Mouse (Mus musculus): ENCODE results near the gene Gm37240. TPM values are rescaled to one million over a fixed set of nuclear protein-coding genes. Genes with fewer than 3 reads are reported as not detected.

The Gm37240 gene
- total RNA-seq, 1 experiment from 2014 or later: not detected

DNA sequence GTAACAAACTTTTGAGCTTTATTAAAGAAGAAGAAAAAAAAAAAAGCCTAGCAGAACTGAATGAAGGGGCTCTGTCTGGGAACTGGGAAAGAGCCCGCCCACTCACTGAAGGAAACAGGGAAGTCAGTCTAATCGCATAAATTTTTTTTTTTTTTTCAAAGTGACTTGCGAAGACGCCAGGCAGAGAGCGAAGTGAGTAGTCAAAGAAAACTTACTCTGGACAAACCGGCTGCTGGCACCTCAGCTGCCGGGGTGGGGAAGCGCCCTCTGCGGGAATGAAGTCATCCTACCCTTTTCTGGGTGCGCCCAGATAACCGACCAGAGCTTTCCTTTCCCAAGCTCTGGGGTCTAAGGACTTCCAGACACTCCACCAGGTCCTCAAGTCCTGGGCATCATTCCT lies 1406.2 kb downstream of the Gm37240 start:
- ATAC-seq (replicated peaks; ENCODE audit: insufficient number of reproducible peaks, low FRiP score, low TSS enrichment, poor library complexity, severe bottlenecking): no peak

DNA sequence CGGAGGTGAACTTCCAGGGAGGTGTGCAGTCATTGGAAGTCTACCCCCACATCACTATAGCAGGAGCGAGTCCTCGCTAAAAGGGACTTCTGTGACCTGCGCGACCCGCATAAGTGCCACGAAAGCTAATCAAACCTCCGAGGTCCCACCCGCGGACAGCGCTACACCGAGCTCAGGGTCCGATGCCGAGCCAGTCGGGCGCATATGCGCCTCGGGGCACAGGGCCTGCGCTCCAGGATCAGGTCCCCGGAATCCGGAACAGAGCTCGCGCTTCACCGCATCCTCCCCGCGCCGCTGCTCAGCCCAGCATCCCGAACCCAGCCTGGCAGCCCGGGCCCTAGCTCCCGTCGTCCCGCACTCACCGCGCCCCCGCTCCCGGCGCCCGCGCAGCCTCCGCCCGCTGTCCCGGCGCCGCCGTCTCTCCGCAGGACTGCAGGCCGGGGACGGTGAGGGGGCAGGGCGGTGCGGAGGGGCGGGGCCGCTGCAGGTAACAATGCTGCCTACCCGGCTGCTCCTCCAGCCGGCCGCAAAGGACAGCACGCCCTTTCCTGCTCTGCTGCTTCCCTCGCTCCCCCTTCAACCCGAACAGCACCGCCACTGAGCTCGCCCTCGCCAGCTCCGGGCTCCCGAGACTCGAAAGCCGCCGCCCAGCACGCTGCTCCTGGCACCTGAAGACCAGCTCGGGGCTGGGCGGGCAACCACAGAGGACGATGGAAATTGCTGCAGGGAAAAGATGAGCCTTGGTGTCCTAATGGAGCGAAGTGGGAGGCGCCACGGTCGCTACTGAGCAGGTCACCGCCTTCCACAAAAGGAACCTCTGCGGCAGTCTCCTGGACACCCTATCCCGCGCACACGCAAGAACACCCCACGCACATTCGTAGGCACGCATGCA lies 1407.1 kb downstream of the Gm37240 start, which contains the start of gene Fhdc1:
Gene Fhdc1 (minus strand): TSS at position 424 of the 892 bp plus-strand sequence.
- peak; percentile 27; the same call in 1 of the 2 replicates for ATAC-seq (replicated peaks; ENCODE audit: insufficient number of reproducible peaks, low FRiP score, low TSS enrichment, poor library complexity, severe bottlenecking)

- no peak for ATAC-seq (replicated peaks; ENCODE audit: insufficient number of reproducible peaks, low FRiP score, low TSS enrichment, poor library complexity, severe bottlenecking)
Observed at GRCm38 (mm10) chr3:84479293-84480005, 1407.9 kb downstream of the Gm37240 start.

GRCm38 (mm10) chr3:84478896-84479292 lies 1408.4 kb downstream of the Gm37240 start:
- no peak for ATAC-seq (replicated peaks; ENCODE audit: insufficient number of reproducible peaks, low FRiP score, low TSS enrichment, poor library complexity, severe bottlenecking)

GRCm38 (mm10) chr3:84478195-84478594 lies 1409.1 kb downstream of the Gm37240 start:
- no peak for ATAC-seq (replicated peaks; ENCODE audit: insufficient number of reproducible peaks, low FRiP score, low TSS enrichment, poor library complexity, severe bottlenecking)

- ATAC-seq (replicated peaks; ENCODE audit: insufficient number of reproducible peaks, low FRiP score, low TSS enrichment, poor library complexity, severe bottlenecking): no peak
Observed at GRCm38 (mm10) chr3:84477498-84477897, 1409.8 kb downstream of the Gm37240 start.

DNA sequence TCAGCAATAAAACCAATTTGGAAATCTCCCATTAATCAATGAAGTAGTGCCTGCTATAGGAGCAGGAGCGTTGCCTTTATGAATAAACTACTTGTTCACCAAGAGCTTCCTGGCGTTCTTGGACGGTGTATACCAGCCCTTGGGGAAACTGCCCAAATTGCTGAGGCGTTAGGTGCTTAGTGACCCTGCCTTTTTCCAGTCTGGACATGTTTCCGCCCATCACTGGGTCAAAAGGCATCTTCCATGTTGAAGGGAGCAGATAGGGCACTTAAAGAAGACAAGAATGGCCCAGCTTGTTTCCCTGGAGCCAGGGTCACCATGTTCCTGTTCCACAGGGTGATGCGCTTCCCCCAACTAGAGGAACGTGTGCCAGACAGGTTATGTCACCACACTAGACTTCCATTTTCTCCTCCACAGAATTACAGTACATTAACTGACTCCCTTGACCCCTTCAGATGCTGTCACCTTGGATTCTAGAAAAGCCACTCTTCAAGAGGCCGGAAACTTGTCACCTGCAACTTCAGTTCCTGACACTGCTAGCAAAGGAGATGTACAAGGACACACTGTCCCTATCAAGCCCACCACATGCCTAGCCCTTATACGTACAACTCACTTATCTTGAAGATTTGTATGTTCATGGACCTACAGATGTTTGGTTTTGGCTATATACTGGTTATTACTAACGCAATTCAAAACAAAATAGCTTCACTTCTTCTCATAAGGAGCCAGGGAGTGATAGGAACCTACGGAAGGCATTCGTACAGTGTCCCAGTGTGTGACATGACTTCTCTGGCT lies 1412.1 kb downstream of the Gm37240 start:
- ATAC-seq (replicated peaks; ENCODE audit: insufficient number of reproducible peaks, low FRiP score, low TSS enrichment, poor library complexity, severe bottlenecking): no peak

- ATAC-seq (replicated peaks; ENCODE audit: insufficient number of reproducible peaks, low FRiP score, low TSS enrichment, poor library complexity, severe bottlenecking): no peak
Observed at GRCm38 (mm10) chr3:84474398-84474797, 1412.9 kb downstream of the Gm37240 start.

DNA sequence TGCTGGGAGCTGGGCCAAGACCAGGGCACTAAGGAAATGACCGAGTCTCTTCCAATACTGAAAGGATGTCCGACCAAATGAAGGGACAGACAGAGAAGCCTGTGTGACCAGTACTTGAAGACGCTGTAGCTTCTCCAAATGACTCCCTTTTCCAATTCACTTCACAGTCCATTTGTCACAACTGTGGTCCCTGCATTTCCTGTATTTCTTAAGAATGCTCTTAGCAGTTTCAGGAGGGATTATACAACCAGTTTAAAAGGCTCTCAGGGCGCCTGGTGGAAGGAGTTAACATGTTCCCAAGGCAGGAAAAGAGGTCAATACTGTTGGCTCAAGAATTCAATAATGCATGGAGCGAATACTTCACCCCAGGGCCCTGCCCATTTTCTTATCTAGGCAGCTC lies 1414.4 kb downstream of the Gm37240 start:
- ATAC-seq (replicated peaks; ENCODE audit: insufficient number of reproducible peaks, low FRiP score, low TSS enrichment, poor library complexity, severe bottlenecking): no peak

- no peak for ATAC-seq (replicated peaks; ENCODE audit: insufficient number of reproducible peaks, low FRiP score, low TSS enrichment, poor library complexity, severe bottlenecking)
Observed at GRCm38 (mm10) chr3:84472527-84472926, 1414.8 kb downstream of the Gm37240 start.

- no peak for ATAC-seq (replicated peaks; ENCODE audit: insufficient number of reproducible peaks, low FRiP score, low TSS enrichment, poor library complexity, severe bottlenecking)
Observed at GRCm38 (mm10) chr3:84471146-84471545, 1416.2 kb downstream of the Gm37240 start.

GRCm38 (mm10) chr3:84468111-84468453 lies 1419.2 kb downstream of the Gm37240 start:
- no peak for ATAC-seq (replicated peaks; ENCODE audit: insufficient number of reproducible peaks, low FRiP score, low TSS enrichment, poor library complexity, severe bottlenecking)

- no peak for ATAC-seq (replicated peaks; ENCODE audit: insufficient number of reproducible peaks, low FRiP score, low TSS enrichment, poor library complexity, severe bottlenecking)
Observed at GRCm38 (mm10) chr3:84467419-84468110, 1419.8 kb downstream of the Gm37240 start.

DNA sequence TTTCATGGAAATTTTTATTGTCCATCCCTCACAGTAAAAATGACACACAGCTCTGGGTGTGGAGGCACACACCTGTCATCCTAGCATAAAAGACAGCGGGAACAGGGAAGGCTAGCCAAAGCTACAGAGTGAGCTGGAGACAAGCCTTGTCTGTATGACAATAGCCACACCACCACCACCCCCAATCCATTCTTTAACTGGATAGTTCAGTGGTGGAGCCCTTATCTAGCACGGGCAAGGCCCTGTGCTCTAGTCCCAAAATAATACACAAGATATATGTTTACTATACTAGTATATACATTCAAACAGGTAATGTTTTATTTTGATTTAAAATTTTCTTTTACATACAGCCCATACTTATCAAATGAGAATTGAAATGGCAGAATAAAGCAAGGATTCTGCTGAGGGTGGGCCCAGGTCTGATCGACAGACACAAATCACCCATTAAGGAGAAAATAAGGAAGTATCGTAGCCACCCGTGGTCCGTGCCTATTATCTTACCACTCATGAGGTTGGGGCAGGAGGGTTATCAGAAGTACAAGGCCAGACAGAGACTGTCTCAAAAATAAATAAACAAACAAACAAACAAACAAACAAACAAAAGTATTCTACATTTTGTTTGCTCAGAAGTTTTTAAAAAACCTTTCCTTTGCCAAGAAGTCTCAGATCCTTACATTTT lies 1421.4 kb downstream of the Gm37240 start:
- no peak for ATAC-seq (replicated peaks; ENCODE audit: insufficient number of reproducible peaks, low FRiP score, low TSS enrichment, poor library complexity, severe bottlenecking)

DNA sequence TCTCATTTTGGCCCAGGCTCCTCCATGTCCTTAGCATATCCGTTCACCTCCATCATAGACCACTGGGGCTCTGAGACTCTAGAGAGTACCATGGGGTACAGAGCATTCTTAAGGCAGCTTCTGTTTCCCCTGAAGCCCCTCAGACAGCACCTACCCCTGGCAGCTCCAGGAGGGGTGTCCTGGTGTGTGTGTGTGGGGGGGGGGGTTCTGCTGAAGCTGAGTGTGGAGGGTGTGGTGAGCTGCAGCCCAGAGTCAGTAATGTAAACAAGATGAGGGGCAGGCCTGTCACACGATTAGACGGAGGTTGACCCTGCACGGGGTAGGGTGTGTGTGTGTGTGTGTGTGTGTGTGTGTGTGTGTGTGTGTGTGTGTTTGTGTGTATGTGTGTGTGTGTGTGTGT lies 1425.6 kb downstream of the Gm37240 start:
- no peak for ATAC-seq (replicated peaks; ENCODE audit: insufficient number of reproducible peaks, low FRiP score, low TSS enrichment, poor library complexity, severe bottlenecking)

GRCm38 (mm10) chr3:84460952-84461351 lies 1426.4 kb downstream of the Gm37240 start:
- ATAC-seq (replicated peaks; ENCODE audit: insufficient number of reproducible peaks, low FRiP score, low TSS enrichment, poor library complexity, severe bottlenecking): no peak

- no peak for ATAC-seq (replicated peaks; ENCODE audit: insufficient number of reproducible peaks, low FRiP score, low TSS enrichment, poor library complexity, severe bottlenecking)
Observed at GRCm38 (mm10) chr3:84460499-84460898, 1426.8 kb downstream of the Gm37240 start.

Measured in monocyte, adult 5-6 weeks (primary cell).